Mouse (Mus musculus) mouse embryonic stem cell (cell line): ENCODE results near the gene Mprip.
"Not testable (repeated sequence)": the region's sequence is repeated elsewhere in the genome, so short reads cannot be mapped to it uniquely, and the experiment has no call there.

ENCODE experiments used
- in situ Hi-C, 2 experiments: fragments of 300-500 bp; cut with MboI; formaldehyde crosslinking; loops; 1 replicate in 1 of 2; 3 replicates in 1 of 2; pipeline ENCODE4 v1.14.3; 2019 to 2020; ENCODE audit warnings: low sequenced_read_pairs in 2 of 2, low pct_unique_long_range_greater_than_20kb in 1 of 2, mixed read lengths in 1 of 2; ENCODE audit not compliant: unreplicated experiment in 1 of 2

The Mprip gene

DNA sequence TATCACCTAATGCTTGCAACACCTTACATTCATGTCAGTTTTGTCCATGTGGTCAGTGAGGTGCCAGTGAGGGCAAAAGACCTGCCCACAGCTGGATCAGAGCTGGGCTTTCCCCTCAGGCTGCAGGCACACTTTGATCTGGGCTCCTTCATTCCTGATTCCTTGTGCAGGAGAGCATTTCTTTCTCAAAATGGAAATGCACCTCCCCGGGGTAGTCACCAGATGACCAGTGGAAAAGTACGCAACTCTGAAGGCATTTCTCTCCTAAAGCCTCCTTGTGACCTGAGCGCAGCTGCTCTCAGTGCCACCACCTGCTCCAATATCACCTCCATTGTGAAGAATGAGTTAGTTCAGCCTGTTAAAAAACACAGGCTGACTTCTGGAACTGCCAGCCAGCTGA is at the start of gene Mprip:
Gene Mprip, plus strand, starts transcription at position 301 of the 400 bp plus-strand sequence.
- in situ Hi-C loops = no loop called here

DNA sequence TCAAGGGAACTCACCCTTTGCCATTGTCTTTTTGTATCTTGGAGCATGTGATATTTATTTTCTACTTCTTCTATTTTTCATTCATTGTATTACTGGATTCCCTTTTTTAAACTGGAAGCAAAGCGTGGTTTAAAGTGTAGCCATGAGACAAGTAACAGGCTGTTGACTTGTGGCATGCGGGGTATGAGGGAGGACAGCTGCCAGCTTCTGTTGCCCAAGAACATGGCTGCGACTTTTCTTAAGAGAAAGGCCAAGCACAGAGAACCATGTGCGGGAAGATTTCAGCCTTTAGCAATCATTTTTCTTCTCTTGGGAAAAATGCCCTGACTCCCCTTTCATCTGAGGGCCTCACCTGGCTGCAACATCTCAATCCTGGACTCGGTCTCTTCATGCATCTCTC is 49.5 kb upstream of the Mprip start:
- in situ Hi-C loops = no loop called here

DNA sequence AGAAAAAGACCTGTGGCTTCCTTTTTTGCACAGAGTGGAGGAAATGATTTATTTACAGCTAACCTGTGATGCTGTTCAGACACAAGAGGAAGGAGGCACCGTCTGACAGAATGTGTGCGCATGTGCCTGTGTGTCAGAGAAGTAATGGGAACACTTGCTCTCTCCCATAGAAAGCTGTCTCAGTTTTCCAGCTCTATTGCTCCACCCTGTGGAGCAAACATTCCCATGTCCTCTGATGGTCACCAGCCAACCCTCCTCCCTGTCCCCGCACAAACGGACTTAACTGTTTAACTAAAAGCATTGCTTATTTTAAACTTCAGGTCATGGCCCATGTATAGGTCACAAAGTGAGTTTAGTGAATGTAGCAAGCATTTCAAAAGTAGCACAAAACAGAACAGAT is 47.0 kb upstream of the Mprip start:
- in situ Hi-C loops = no loop called here

GRCm38 (mm10) chr11:59616986-59617385 is 44.1 kb upstream of the Mprip start:
- in situ Hi-C loops = not testable (repeated sequence)

- in situ Hi-C loops = loop anchor here in 1 of 2 experiments (10.0 kb wide), 1 partner anchor 163 kb away; the partner anchor contains the start of gene Pld6
Measured at GRCm38 (mm10) chr11:59622214-59622613, 38.9 kb upstream of the Mprip start.

DNA sequence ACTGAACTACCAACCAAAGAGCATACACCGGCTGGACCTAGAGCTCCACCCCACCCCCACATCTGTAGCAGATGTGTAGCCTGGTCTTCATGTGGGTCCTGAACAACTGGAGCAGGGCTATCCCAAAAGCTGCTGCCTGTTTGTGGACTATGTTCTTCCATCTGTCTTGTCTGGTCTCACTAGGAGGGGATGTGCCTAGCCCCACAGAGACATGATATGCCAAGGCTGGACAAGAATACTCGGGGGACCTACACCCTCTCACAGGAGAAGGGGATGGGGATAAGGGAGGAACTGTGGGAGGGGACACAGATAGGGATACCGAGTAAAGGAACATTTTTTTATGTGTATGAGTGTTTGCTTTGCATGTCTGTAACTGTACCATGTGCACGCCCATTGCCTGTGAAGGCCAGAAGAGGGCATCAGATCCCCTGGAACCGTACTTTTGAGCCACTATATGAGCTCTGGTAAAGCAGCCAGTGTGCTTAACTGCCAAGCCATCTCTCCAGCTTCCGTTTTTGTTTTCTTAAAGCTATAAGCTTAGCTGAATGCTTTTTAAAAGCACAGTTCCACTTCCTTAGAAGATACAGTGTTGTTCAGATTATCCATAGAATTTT is 37.0 kb upstream of the Mprip start:
- in situ Hi-C loops = loop anchor here in 1 of 2 experiments (10.0 kb wide), 1 partner anchor 161 kb away; the partner anchor contains the start of gene Pld6

DNA sequence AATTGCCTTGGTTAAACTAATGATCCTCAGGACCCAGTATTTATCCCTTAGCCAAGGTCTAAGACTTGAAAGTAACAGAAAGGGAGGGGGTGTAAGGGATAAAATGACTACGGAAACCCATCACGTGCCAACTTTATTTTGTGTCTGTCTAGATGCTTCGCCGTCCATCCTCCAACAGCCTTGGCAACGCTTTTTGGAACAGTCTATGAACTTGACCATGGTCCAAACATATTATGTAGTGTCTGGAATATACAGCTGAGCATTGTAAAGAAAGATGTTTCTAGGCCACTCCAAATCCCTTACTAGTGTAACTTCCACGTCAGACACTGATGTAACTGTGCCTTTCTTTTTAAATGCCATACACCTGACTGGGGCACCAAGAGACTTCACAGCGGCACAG is 34.9 kb upstream of the Mprip start:
- in situ Hi-C loops = loop anchor here in 1 of 2 experiments (10.0 to 25.0 kb wide), 2 partner anchors 111 to 159 kb away; partner anchors contain the start of gene Pld6

- in situ Hi-C loops = loop anchor here in 1 of 2 experiments (10.0 to 25.0 kb wide), 2 partner anchors 109 to 157 kb away; partner anchors contain the start of gene Pld6
Measured at GRCm38 (mm10) chr11:59628177-59628576, 32.9 kb upstream of the Mprip start.

GRCm38 (mm10) chr11:59629871-59630270 is 31.2 kb upstream of the Mprip start:
- in situ Hi-C loops = loop anchor here in 1 of 2 experiments (10.0 to 25.0 kb wide), 2 partner anchors 107 to 155 kb away; partner anchors contain the start of gene Pld6

DNA sequence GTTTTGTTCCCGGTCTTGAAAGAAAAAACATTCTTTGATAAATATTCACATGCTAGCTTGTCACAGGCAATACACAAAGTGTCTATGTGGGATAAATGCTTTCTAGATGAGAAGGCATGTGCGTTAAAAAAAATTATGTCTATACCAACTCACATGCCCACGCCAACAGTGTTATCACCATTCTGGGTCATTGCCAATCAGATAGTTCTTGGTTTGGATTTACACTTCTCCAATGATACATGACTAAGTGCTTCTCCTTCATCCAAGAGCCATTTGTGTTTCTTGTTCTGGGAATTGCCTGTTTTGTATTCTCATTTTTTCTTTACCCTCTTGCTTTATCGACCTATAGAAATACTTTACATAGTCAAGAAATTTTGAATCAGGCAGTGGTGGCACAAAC is 29.1 kb upstream of the Mprip start:
- in situ Hi-C loops = loop anchor here in 1 of 2 experiments (25.0 kb wide), 1 partner anchor 105 kb away; no protein-coding TSS in a partner anchor

DNA sequence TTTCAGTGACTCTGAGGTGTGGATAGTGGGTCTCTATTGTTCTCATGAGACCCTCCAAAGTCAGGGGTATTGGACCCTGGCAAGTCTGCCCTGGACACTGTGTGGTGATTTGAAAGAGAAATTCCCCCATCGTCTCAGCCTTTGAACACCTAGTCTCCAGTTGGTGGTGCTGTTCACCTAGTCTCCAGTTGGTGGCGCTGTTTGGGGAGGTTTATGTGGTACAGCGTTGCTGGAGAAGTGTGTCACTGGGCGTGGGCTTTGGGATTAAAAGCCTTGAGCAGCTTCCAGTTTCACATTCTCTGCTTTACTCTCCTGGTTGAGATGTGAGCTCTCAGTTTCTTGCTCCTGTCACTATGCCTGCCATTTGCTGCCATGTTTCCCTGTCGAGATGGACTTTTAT is 28.1 kb upstream of the Mprip start:
- in situ Hi-C loops = loop anchor here in 1 of 2 experiments (25.0 kb wide), 1 partner anchor 104 kb away; no protein-coding TSS in a partner anchor

DNA sequence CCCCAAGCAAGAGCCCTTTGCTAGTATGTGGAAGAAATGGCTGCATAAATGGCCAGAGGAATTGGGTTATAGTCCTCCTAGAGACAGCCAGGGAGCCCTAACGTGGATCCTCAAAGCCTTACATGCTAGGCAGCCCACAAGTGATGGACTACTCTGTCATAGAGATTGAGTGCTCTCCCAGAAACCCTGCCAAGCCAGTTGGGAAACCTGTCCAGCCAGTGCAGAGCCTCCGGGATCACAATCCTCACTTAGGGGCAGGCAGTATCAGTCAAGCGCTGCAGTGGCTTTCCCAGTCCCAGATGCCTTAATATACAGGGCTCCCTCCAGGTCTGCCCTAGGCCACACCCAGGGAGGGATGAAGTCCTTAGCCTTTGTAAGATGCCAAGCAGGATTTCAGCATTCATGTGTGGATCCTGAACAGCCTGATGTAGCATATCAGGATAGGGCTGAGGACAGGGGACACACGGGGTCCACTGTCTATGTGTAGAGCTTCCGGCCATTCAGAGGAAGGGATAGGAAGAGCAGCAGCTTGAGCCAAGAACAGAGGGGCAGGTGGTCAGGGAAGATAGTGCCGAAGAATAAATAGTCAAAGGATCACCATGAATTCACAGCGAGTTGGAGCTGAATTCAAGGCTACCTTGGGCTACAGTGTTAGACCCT is 27.0 kb upstream of the Mprip start:
- in situ Hi-C loops = loop anchor here in 1 of 2 experiments (25.0 kb wide), 1 partner anchor 103 kb away; no protein-coding TSS in a partner anchor

DNA sequence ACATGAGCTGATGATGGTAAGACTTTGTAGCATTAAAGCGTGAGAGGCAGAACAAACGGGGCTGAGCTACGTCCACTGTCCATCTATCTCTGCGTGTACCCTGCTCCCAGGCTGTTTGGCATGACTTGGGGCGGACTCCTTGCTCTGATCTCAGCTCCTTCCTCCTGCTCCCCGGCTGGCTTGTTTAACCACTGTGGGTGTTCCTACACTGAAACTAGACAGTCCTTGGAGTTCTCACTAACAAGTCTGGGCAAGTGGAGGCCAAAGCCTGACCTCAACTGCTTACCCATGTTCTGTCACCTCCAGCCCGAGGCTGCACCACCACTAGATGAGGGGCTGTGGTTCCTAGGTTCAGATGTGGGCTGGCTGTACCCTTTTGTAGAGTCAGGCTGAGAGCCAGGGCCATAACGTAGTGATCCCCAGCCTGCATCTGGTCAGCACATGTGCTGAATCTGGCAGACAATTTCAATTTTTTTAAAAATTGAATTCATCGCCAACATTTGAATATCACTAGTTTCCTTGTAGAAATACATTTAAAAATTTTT is 25.8 kb upstream of the Mprip start:
- in situ Hi-C loops = loop anchor here in 1 of 2 experiments (25.0 kb wide), 1 partner anchor 102 kb away; no protein-coding TSS in a partner anchor

- in situ Hi-C loops = loop anchor here in 1 of 2 experiments (25.0 kb wide), 1 partner anchor 101 kb away; no protein-coding TSS in a partner anchor
Measured at GRCm38 (mm10) chr11:59635821-59636694, 25.0 kb upstream of the Mprip start.

GRCm38 (mm10) chr11:59636695-59637414 is 24.2 kb upstream of the Mprip start:
- in situ Hi-C loops = loop anchor here in 1 of 2 experiments (25.0 kb wide), 1 partner anchor 100 kb away; no protein-coding TSS in a partner anchor

DNA sequence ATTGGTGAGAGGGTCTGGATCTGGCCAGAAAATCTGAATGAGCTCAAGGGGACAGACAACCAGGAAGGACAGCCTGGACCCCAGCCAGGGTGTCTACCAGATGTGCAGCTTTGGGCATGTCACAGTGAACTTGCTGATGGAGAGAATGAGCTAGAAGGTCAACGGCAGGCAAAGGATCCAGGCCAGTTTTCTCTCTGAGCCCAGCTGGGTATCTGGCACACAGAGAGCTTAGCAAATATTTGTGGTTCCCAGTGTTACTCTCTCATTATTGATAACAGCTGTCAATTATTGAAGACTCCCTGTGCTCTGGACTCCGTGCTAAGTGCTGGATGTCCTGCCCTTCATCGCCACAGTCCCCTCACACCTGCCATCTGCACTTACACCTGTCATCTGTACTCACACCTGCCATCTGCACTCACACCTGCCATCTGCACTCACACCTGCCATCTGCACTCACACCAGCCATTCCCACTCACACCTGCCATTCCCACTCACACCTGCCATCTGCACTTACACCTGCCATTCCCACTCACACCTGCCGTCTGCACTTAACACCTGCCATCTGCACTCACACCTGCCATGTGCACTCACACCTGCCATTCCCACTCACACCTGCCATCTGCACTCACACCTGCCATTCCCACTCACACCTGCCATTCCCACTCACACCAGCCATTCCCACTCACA is 21.0 kb upstream of the Mprip start:
- in situ Hi-C loops = loop anchor here in 1 of 2 experiments (25.0 kb wide), 1 partner anchor 97 kb away; no protein-coding TSS in a partner anchor

DNA sequence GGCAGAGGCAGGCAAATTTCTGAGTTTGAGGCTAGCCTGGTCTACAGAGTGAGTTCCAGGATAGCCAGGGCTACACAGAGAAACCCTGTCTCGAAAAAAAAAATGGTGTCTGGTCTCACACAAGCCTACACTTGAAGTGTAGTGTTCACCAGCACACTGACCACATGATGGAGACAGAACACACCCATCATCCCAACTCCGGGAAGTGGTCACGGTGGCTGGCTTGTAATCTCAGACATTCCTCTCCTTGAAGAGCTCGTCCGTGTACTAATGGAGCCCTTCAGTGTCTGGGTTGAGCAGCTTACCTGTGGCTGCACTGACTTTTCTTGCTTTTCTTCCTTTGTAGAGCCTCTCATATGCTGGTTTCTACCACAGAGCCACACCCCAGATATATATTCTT is 19.9 kb upstream of the Mprip start:
- in situ Hi-C loops = loop anchor here in 1 of 2 experiments (25.0 kb wide), 1 partner anchor 96 kb away; no protein-coding TSS in a partner anchor
